Mouse (Mus musculus) olfactory bulb, adult 2 months (tissue): ENCODE results near the gene Dlk1.

Source experiments
- CTCF ChIP-seq: fragments of 200-500 bp; IDR thresholded peaks from 2 replicates; pipeline ENCODE4 v1.5.1; 2012; ENCODE audit warnings: low read depth, mild to moderate bottlenecking, low read length, moderate library complexity; ENCODE audit not compliant: insufficient read depth
- POLR2A ChIP-seq: fragments of 200-500 bp; IDR thresholded peaks from 2 replicates; pipeline ENCODE4 v1.6.1; 2012; ENCODE audit warnings: mild to moderate bottlenecking, low read depth, low read length, moderate library complexity; ENCODE audit not compliant: insufficient read depth

GRCm38 (mm10) chr12:109454137-109454536 lies 1.5 kb downstream of the Dlk1 start:
- TF ChIP-seq POLR2A, result no peak
- TF ChIP-seq CTCF, result no peak
